Mouse (Mus musculus): ENCODE measurements around the gene Nuak1. TPM values are rescaled to one million over a fixed set of nuclear protein-coding genes. Genes with fewer than 3 reads are reported as not detected.

Nuak1 gene
- polyA plus RNA-seq, 1 experiment from 2014 or later = 3.4 TPM

DNA sequence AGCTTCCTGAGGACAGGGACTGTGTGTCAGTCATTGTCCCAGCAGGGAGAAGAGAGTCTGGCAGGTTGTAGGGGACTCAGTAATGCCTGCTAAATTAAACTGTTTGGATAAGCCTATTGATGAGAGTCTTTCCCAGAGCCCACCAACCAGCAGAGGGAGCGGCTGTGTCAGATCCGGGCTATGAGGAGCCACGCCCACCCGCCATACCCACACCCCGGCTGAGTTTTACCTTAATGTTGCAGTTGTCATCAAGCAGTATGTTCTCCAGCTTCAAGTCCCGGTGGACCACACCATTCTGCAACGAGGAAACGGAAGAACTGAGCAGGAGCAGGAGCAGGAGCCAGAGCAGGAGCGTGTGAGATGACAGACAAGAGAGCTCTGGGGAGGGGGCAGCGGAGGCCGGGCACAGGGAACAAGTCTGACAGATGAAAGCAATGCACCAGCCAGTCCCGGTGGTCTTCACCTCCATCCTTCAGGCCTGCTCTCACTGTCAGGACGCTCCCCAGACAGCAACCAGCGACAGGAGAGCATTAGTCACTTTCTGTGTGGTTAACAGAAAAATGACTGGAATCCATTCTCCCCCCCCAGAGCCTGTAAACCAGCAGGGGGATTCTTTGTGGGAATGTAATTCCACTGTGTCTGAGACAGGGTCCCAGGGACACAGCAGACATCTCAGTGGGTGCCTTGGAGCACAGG lies 48.2 kb downstream of the Nuak1 start:
- WGBS = 16% methylated on average over 14 of the region's 14 CpGs
- no peak overlapping the region for H3K9ac ChIP-seq
- 0 out of 2 replicates have a peak overlapping the region, but pooled peaks have one; percentile 4 for H3K4me3 ChIP-seq (replicated peaks)

DNA sequence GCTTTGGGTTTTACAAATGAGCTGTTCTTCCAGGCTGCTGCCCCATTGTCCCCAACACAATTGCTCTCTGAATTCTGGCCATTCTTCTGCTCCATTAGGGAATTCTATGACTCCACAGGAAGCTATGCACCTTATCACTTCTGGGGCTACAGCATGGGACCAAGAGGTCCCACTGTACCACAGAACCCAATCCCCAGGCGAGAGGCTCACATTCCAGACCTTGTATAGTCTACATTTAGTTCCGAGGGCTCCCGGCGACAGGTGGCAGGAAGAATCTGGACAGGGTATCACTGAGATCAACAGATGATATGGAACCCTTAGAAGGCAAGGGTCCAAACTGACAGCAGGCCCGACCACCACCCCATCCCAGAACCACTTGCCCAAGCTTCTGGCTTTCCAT lies 50.7 kb downstream of the Nuak1 start:
- no peak for ATAC-seq (ENCODE audit: insufficient number of reproducible peaks, low FRiP score, low TSS enrichment, low read depth)
- WGBS = 76% methylated on average over 5 of the region's 5 CpGs
- H3K36me3 ChIP-seq = no peaks in the 10 kb centered on the region
- H3K9ac ChIP-seq = no peak overlapping the region
- H3K27ac ChIP-seq (replicated peaks) = 0 out of 2 replicates have a peak overlapping the region, but pooled peaks have one; percentile 17
- H3K4me2 ChIP-seq (replicated peaks) = no peak overlapping the region
- no peaks in the 10 kb centered on the region for H3K27me3 ChIP-seq
- H3K4me3 ChIP-seq (replicated peaks) = no peak overlapping the region
- peaks cover 56% of the 10 kb centered on the region for H3K4me1 ChIP-seq
- H3K9me3 ChIP-seq (replicated peaks) = no peaks in the 10 kb centered on the region

More for the DNA sequence above, 48.2 kb downstream of the Nuak1 start:
- no peaks in the 10 kb centered on the region for H3K27me3 ChIP-seq
- no peak overlapping the region; the same call in 1 of the 2 replicates for H3K27ac ChIP-seq (replicated peaks)
- peaks cover 56% of the 10 kb centered on the region for H3K4me1 ChIP-seq
- no peaks in the 10 kb centered on the region for H3K36me3 ChIP-seq
- peak overlapping the region; percentile 21 for H3K4me2 ChIP-seq (replicated peaks)
- ATAC-seq (ENCODE audit: insufficient number of reproducible peaks, low FRiP score, low TSS enrichment, low read depth) = no peak
- H3K9me3 ChIP-seq (replicated peaks) = no peaks in the 10 kb centered on the region

DNA sequence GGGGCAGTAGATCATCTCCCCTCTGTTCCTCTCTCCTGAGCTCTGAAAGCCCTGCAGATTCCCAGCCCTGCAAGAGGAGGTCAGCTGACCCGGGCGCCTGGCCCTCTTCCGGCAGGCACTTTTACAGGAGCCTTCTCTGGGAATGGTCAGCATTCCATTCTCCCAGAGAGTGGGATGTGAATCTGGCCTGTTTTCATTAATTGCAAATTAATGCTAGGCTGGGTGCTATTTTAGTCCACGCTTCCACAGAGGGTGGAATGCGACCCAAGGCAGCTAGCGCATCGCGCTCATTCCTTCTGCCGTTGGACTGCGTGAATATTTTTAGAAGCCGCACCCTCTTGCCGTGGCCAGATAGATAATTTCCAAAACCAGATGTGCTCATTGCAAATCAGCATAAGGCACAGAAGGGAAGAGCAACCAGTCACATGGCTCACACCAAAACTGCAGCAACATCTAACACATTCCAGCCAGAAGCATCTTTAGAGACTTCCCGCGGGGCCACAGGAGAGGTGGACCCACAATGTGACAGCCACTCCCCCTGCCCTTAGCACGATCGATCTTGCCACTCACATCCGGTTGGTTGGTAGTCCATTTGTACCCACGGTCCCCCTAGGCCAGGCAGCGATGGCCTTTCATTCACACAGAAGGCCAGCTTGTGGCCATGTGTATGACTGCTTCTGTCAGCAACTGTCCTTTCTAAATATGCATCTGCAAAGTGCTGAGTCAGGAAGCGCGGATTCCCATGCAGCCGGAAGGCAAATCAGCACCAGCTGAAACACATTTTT lies 51.8 kb downstream of the Nuak1 start:
- H3K9ac ChIP-seq = no peak overlapping the region
- no peak overlapping the region for H3K4me3 ChIP-seq (replicated peaks)
- H3K4me2 ChIP-seq (replicated peaks) = peak overlapping the region; percentile 8
- H3K27me3 ChIP-seq = no peaks in the 10 kb centered on the region
- no peaks in the 10 kb centered on the region for H3K9me3 ChIP-seq (replicated peaks)
- ATAC-seq (ENCODE audit: insufficient number of reproducible peaks, low FRiP score, low TSS enrichment, low read depth) = peak; percentile 70; the same call in 1 of the 2 replicates
- whole genome bisulfite sequencing = 21% methylated on average over 22 of the region's 22 CpGs
- peaks cover 62% of the 10 kb centered on the region for H3K4me1 ChIP-seq
- H3K27ac ChIP-seq (replicated peaks) = peak overlapping the region; percentile 3; the same call in 1 of the 2 replicates
- H3K36me3 ChIP-seq = no peaks in the 10 kb centered on the region

DNA sequence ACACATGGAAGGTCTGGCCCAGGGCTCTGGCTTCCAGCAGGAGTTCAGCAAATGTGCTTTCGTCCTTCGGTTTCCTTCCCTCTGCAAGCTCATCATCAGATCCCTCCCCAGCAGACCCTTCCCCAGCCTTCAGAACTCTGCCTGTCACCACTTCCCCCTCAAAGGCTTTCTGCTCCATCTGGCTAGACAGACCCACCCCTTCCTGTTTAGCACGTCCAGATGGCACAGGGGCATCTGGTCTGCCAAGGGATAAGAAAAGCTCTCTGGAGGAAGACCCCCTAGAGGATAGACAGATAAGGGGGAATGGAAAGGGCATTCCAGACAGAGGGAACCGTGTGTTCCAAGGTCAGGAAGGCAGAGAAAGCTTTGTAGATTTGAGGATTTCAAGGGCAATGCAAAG lies 53.1 kb downstream of the Nuak1 start:
- H3K4me3 ChIP-seq (replicated peaks) = no peak overlapping the region
- no peak overlapping the region; the same call in 1 of the 2 replicates for H3K27ac ChIP-seq (replicated peaks)
- H3K27me3 ChIP-seq = no peaks in the 10 kb centered on the region
- no peaks in the 10 kb centered on the region for H3K36me3 ChIP-seq
- ATAC-seq (ENCODE audit: insufficient number of reproducible peaks, low FRiP score, low TSS enrichment, low read depth) = no peak
- 27% methylated on average over 4 of the region's 4 CpGs for WGBS
- H3K9me3 ChIP-seq (replicated peaks) = no peaks in the 10 kb centered on the region
- H3K4me1 ChIP-seq = peaks cover 57% of the 10 kb centered on the region
- H3K4me2 ChIP-seq (replicated peaks) = no peak overlapping the region
- H3K9ac ChIP-seq = no peak overlapping the region

- Histone ChIP-seq H3K27me3 (no peaks in the 10 kb centered on the region), H3K9me3 (replicated peaks) (no peaks in the 10 kb centered on the region), H3K27ac (replicated peaks) (no peak overlapping the region), H3K4me1 (peaks cover 52% of the 10 kb centered on the region), H3K4me2 (replicated peaks) (no peak overlapping the region), H3K36me3 (no peaks in the 10 kb centered on the region), H3K4me3 (replicated peaks) (no peak overlapping the region), H3K9ac (no peak overlapping the region)
- no peak for ATAC-seq (ENCODE audit: insufficient number of reproducible peaks, low FRiP score, low TSS enrichment, low read depth)
- WGBS = 56% methylated on average over 13 of the region's 13 CpGs
Measured at GRCm38 (mm10) chr10:84386625-84387242, 53.7 kb downstream of the Nuak1 start.

DNA sequence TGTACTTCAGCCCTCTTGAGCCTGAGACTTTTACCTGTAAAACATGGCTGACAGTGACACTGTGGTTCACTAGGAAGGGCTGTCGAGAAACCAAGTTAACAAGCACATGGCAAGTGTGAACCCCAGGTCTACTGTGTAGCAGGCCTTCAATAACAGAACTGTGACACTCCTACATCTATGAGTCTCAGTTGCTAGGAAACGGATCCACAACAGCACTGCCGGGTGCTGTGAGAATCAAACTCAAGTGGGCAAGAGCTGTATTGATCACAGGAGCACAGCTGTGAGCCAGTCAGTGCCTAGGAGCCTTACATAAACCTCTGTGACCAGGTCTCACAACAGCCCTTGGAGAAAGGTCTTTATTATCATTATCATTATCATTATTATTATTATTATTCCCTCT lies 54.2 kb downstream of the Nuak1 start:
- H3K27ac ChIP-seq (replicated peaks) = no peak overlapping the region
- H3K4me1 ChIP-seq = peaks cover 52% of the 10 kb centered on the region
- H3K4me3 ChIP-seq (replicated peaks) = no peak overlapping the region
- no peak for ATAC-seq (ENCODE audit: insufficient number of reproducible peaks, low FRiP score, low TSS enrichment, low read depth)
- 81% methylated on average over 3 of the region's 3 CpGs for WGBS
- no peaks in the 10 kb centered on the region for H3K27me3 ChIP-seq
- H3K4me2 ChIP-seq (replicated peaks) = no peak overlapping the region
- no peak overlapping the region for H3K9ac ChIP-seq
- no peaks in the 10 kb centered on the region for H3K9me3 ChIP-seq (replicated peaks)
- H3K36me3 ChIP-seq = no peaks in the 10 kb centered on the region

DNA sequence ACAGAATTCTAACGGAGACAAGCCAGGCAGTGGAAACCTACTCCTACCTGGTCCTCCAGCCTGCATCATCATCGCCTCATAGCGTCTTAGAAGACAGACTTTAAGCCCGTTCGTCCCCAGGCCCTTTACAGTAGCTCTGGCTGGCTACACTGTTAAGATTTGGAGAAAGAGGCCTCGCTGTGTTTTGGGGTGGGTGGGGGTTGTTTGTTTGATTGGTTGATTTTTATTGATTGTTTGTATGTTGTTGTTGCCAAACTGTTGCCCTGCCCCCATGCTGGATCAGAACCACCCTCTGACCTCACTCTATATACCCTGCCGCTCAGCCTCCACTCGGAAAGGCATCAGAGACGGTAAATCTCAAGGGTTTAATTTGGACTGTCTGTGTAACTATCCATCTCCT lies 55.6 kb downstream of the Nuak1 start:
- ATAC-seq (ENCODE audit: insufficient number of reproducible peaks, low FRiP score, low TSS enrichment, low read depth) = no peak
- Histone ChIP-seq H3K9ac (no peak overlapping the region), H3K36me3 (no peaks in the 10 kb centered on the region), H3K27ac (replicated peaks) (no peak overlapping the region), H3K4me2 (replicated peaks) (no peak overlapping the region), H3K9me3 (replicated peaks) (no peaks in the 10 kb centered on the region), H3K4me1 (peaks cover 50% of the 10 kb centered on the region), H3K4me3 (replicated peaks) (no peak overlapping the region), H3K27me3 (no peaks in the 10 kb centered on the region)
- 75% methylated on average over 9 of the region's 9 CpGs for WGBS

DNA sequence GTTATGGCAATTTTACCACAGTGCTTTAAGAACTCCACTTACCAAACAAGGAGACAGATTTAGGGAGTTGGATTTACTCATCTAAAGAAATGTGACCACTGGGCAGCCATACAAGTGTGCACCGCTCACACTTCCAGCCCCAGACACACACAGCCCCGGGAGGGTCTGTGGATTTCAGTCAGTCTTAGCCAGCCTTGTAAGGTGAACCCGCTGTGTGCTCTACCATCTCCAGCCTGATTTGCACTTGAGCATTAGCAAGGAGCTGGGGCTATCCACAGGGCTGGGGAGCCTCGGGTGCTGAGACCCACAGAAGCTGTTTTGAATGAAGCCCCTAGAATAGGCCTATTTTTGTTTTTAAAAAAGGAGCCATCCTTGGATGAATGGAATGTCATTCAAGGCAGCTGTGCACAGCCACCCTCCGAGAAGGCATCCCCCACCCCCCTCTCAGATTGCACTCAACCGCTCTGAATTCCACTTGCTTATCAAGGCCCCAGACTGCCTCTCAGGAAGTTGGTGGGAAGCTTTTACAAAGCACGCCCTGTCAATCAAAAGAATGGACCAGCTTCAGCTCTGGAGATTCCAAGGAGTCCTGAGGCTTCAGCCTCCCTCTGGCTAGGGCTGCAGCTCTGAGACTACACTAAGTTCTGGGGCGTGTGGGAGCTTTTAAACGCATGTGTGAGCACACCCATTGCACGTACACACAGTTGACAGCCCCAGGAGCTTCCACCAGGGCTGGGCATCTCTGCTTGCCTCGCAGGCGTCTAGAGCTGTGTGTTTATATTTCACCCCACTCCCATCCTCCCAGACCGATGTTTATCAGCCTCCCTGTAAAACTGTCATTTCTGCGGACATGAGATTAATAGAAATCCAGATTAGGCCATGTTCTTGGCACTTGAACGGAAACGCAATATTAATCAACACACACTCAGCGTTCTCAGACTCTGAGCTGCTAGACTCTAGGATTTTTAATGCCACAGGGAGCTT lies 57.2 kb downstream of the Nuak1 start:
- Histone ChIP-seq H3K36me3 (no peaks in the 10 kb centered on the region), H3K27ac (replicated peaks) (peak overlapping the region; percentile 66; the same call in 1 of the 2 replicates), H3K27me3 (no peaks in the 10 kb centered on the region), H3K9me3 (replicated peaks) (no peaks in the 10 kb centered on the region), H3K9ac (no peak overlapping the region), H3K4me1 (peaks cover 35% of the 10 kb centered on the region), H3K4me2 (replicated peaks) (no peak overlapping the region), H3K4me3 (replicated peaks) (no peak overlapping the region)
- ATAC-seq (ENCODE audit: insufficient number of reproducible peaks, low FRiP score, low TSS enrichment, low read depth) = peak; percentile 32; the same call in 1 of the 2 replicates
- 21% methylated on average over 17 of the region's 17 CpGs for WGBS

GRCm38 (mm10) chr10:84381276-84381798 lies 59.1 kb downstream of the Nuak1 start:
- no peak for ATAC-seq (ENCODE audit: insufficient number of reproducible peaks, low FRiP score, low TSS enrichment, low read depth)
- Histone ChIP-seq H3K36me3 (no peaks in the 10 kb centered on the region), H3K4me2 (replicated peaks) (no peak overlapping the region), H3K9ac (no peak overlapping the region), H3K27ac (replicated peaks) (no peak overlapping the region), H3K4me1 (peaks cover 18% of the 10 kb centered on the region), H3K4me3 (replicated peaks) (no peak overlapping the region), H3K27me3 (no peaks in the 10 kb centered on the region), H3K9me3 (replicated peaks) (no peaks in the 10 kb centered on the region)
- WGBS = 82% methylated on average over 2 of the region's 2 CpGs

DNA sequence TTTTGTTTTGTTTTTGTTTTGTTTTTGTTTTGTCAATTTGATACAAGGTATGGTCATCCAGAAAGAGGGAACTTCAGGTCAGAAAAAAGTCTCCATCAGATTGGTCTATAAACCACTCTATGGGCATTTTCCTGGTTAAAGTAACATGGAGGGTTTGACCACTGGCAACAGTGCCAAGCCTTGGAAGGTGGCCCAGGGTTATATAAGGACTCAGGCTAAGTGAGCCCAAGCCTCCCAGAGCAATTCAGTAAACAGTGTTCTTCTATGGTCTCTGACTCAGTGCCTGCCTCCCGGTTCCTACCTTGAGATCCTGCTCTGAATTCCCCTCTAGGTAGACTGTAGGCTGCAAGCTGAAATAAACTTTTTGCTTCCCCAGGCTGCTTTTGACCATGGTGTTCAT lies 61.0 kb downstream of the Nuak1 start:
- 90% methylated on average over 1 of the region's 1 CpGs for WGBS
- peaks cover 12% of the 10 kb centered on the region for H3K36me3 ChIP-seq
- no peaks in the 10 kb centered on the region for H3K27me3 ChIP-seq
- ATAC-seq (ENCODE audit: insufficient number of reproducible peaks, low FRiP score, low TSS enrichment, low read depth) = no peak
- H3K4me2 ChIP-seq (replicated peaks) = no peak overlapping the region
- peaks cover 11% of the 10 kb centered on the region for H3K4me1 ChIP-seq
- no peak overlapping the region for H3K9ac ChIP-seq
- no peaks in the 10 kb centered on the region for H3K9me3 ChIP-seq (replicated peaks)
- no peak overlapping the region for H3K27ac ChIP-seq (replicated peaks)
- H3K4me3 ChIP-seq (replicated peaks) = no peak overlapping the region
